ENCODE assay signal across 21 mouse cellular contexts in genomic region chr4:141219583-141220213, GRCm38 (mm10). TPM values are rescaled to one million over a fixed set of nuclear protein-coding genes. Genes with fewer than 3 reads are reported as not detected.
DNase-seq lines count a peak whose midpoint lies in the region; ATAC-seq and TF ChIP-seq lines count a peak whose summit lies in the region.
"Had no signal": no experiment of that assay in that cellular context is flagged by ENCODE, and none has a peak within 500 bp of the region (broad histone marks: within the 10 kb centered on the region; RNA-seq: fewer than 3 reads in every experiment).

No protein-coding gene starts in this region.

- peaks cover under 1% of the 10 kb centered on the region; the same call in 1 of the 2 replicates for H3K4me1 ChIP-seq in hindbrain, embryonic 16.5 days (ENCODE audit: control insufficient read depth, insufficient read depth, low read depth, low read length)
- H3K4me1 ChIP-seq in hindbrain, embryonic 11.5 days (replicated peaks; ENCODE audit: control insufficient read depth, insufficient read depth, low read length) = no peaks in the 10 kb centered on the region; the same call in 1 of the 2 replicates
- H3K4me1 ChIP-seq in E14TG2a.4 (replicated peaks; ENCODE audit: low read depth, low read length) = peaks cover 18% of the 10 kb centered on the region
- H3K4me1 ChIP-seq in bone marrow, adult 2 months (ENCODE audit: control insufficient read depth, insufficient read depth, low read length) = no peaks in the 10 kb centered on the region

- peak; percentile 37; the same call in 1 of the 2 replicates for ATAC-seq in hindbrain, embryonic 16.5 days
- ATAC-seq in hindbrain, embryonic 11.5 days (ENCODE audit: low FRiP score) = no peak
- ATAC-seq: forebrain, embryonic 13.5 days; intestine, postnatal 0 days; lung, postnatal 0 days had no signal

- no peak overlapping the region for H3K9ac ChIP-seq in hindbrain, embryonic 16.5 days (ENCODE audit: low read depth, low read length)
- no peak overlapping the region for H3K9ac ChIP-seq in hindbrain, embryonic 11.5 days (ENCODE audit: low read depth, low read length)
- H3K9ac ChIP-seq: forebrain, embryonic 13.5 days; heart, embryonic 12.5 days; liver, embryonic 14.5 days had no signal

- 0 out of 2 replicates have a peak, but pooled peaks cover 2% of the 10 kb centered on the region for H3K36me3 ChIP-seq in hindbrain, embryonic 16.5 days (ENCODE audit: control insufficient read depth, insufficient read depth, low read length)
- H3K36me3 ChIP-seq in hindbrain, embryonic 11.5 days (ENCODE audit: control insufficient read depth, insufficient read depth, low read length) = no peaks in the 10 kb centered on the region
- H3K36me3 ChIP-seq in E14TG2a.4 (ENCODE audit: insufficient read depth, low read length) = no peaks in the 10 kb centered on the region

- no peak overlapping the region for H3K27ac ChIP-seq in hindbrain, embryonic 16.5 days (ENCODE audit: low read depth, low read length)
- no peak overlapping the region for H3K27ac ChIP-seq in hindbrain, embryonic 11.5 days (ENCODE audit: low read depth, low read length)
- H3K27ac ChIP-seq in bone marrow, adult 2 months (ENCODE audit: control insufficient read depth, insufficient read depth, low read depth, low read length, poor library complexity) = no peak overlapping the region
- H3K27ac ChIP-seq: forebrain, embryonic 13.5 days; kidney, postnatal 0 days; layer of hippocampus, adult 2 months; left cerebral cortex, adult 2 months; liver, embryonic 14.5 days had no signal

- H3K4me3 ChIP-seq in hindbrain, embryonic 16.5 days (ENCODE audit: low read length) = no peak overlapping the region
- no peak overlapping the region for H3K4me3 ChIP-seq in hindbrain, embryonic 11.5 days (ENCODE audit: low read depth, low read length)
- peak overlapping the region; percentile 63 for H3K4me3 ChIP-seq in E14TG2a.4 (replicated peaks; ENCODE audit: low read length)
- no peak overlapping the region for H3K4me3 ChIP-seq in bone marrow, adult 2 months (replicated peaks; ENCODE audit: control insufficient read depth, low read depth, low read length)
- H3K4me3 ChIP-seq: forebrain, embryonic 13.5 days; heart, embryonic 12.5 days; layer of hippocampus, adult 2 months; left cerebral cortex, adult 2 months had no signal

- 77% methylated on average over 20 of the region's 20 CpGs for WGBS in hindbrain, embryonic 16.5 days
- WGBS in hindbrain, embryonic 11.5 days = 90% methylated on average over 20 of the region's 20 CpGs
- 88% methylated on average over 20 of the region's 20 CpGs for WGBS in bone marrow, adult 2 months

- no peaks in the 10 kb centered on the region for H3K27me3 ChIP-seq in hindbrain, embryonic 16.5 days (replicated peaks; ENCODE audit: control insufficient read depth, insufficient read depth, low read length)
- H3K27me3 ChIP-seq in hindbrain, embryonic 11.5 days (ENCODE audit: control insufficient read depth, insufficient read depth, low read length) = no peaks in the 10 kb centered on the region
- no peaks in the 10 kb centered on the region; the same call in 1 of the 2 replicates for H3K27me3 ChIP-seq in E14TG2a.4 (ENCODE audit: insufficient read depth, low read length)
- H3K27me3 ChIP-seq: forebrain, embryonic 13.5 days; heart, embryonic 12.5 days had no signal

- peak; percentile 42 for DNase-seq in adrenal gland, postnatal 25 days
- DNase-seq in adrenal gland, adult (ENCODE audit: inconsistent age in 2 of 2, low spot score in 1 of 2) = no peak
- DNase-seq in hindbrain, embryonic 11.5 days (ENCODE audit: low spot score) = no peak
- no peak for DNase-seq in heart, postnatal 4 days
- DNase-seq: cerebellum, adult 9-11 months; heart, postnatal 36 days; thymus, postnatal 25 days had no signal

- H3K4me2 ChIP-seq in hindbrain, embryonic 16.5 days (ENCODE audit: low read length) = no peak overlapping the region
- H3K4me2 ChIP-seq in hindbrain, embryonic 11.5 days (replicated peaks; ENCODE audit: low read depth, low read length) = no peak overlapping the region
- H3K4me2 ChIP-seq: forebrain, embryonic 13.5 days; heart, embryonic 12.5 days had no signal

- peak; percentile 13; the same call in 1 of the 2 replicates for TF ChIP-seq POLR2A in bone marrow, adult 2 months (IDR thresholded peaks at IDR 0.05; ENCODE audit: borderline replicate concordance, control insufficient read depth, low read depth, low read length)

- TF ChIP-seq CTCF in E14TG2a.4 (conservative IDR thresholded peaks at IDR 0.05; ENCODE audit: low read length) = no peak
- no peak for TF ChIP-seq CTCF in bone marrow, adult 2 months (IDR thresholded peaks at IDR 0.05; ENCODE audit: control insufficient read depth, insufficient read depth, low read length)

- H3K9me3 ChIP-seq in hindbrain, embryonic 16.5 days (ENCODE audit: control insufficient read depth, low read length) = no peaks in the 10 kb centered on the region; the same call in 1 of the 2 replicates
- no peaks in the 10 kb centered on the region for H3K9me3 ChIP-seq in hindbrain, embryonic 11.5 days (ENCODE audit: control insufficient read depth, low read length)
- no peaks in the 10 kb centered on the region for H3K9me3 ChIP-seq in E14TG2a.4 (ENCODE audit: low read length)
- H3K9me3 ChIP-seq: forebrain, embryonic 13.5 days; heart, embryonic 12.5 days had no signal

RNA-seq across cellular contexts. Expression of gene Rsg1, which starts 5.9 kb away (rescaled TPM):
- 1.4 and 1.7 TPM in 2 replicates for total RNA-seq in adrenal gland, postnatal 25 days (2021)
- polyA plus RNA-seq in hindbrain, embryonic 16.5 days (2015; fragmentation: Nextera tagmentation; extraction: Ambion mirVana) = 8.4 and 8.9 TPM in 2 replicates
- 6.3 and 6.8 TPM in 2 replicates for polyA plus RNA-seq in hindbrain, embryonic 11.5 days (2014; fragmentation: Nextera tagmentation; extraction: Ambion mirVana)
- polyA plus RNA-seq in bone marrow, adult 2 months (2011; ENCODE audit: insufficient read depth, insufficient read length, low replicate concordance, missing spikeins) = 2.1 TPM in 1 of 2 replicates, not detected in the other
- total RNA-seq in heart, postnatal 4 days (2021) = 1 to 10 TPM in 1 of 2 experiments, under 1 TPM in 1; 0.72 to 1.7 TPM

RNA-seq across cellular contexts. Expression of gene Arhgef19, which starts 19.6 kb away (rescaled TPM):
- total RNA-seq in adrenal gland, postnatal 25 days (2021) = 32.6 and 44.2 TPM in 2 replicates
- polyA plus RNA-seq in hindbrain, embryonic 16.5 days (2015; fragmentation: Nextera tagmentation; extraction: Ambion mirVana) = 1.7 and 2.0 TPM in 2 replicates
- polyA plus RNA-seq in hindbrain, embryonic 11.5 days (2014; fragmentation: Nextera tagmentation; extraction: Ambion mirVana) = 2.1 and 3.1 TPM in 2 replicates
- 1.1 TPM in 1 of 2 replicates, not detected in the other for polyA plus RNA-seq in bone marrow, adult 2 months (2011; ENCODE audit: insufficient read depth, insufficient read length, low replicate concordance, missing spikeins)
- total RNA-seq in heart, postnatal 4 days (2021) = 1 to 10 TPM; 4.6 to 5.1 TPM
- total RNA-seq: granulocyte monocyte progenitor cell, adult 5-6 weeks; megakaryocyte progenitor cell, adult 5-6 weeks; neutrophil, adult 5-6 weeks had no signal
